Mouse (Mus musculus) G1E (cell line): ENCODE data around the gene Fbxl19.

Experiments
- CTCF ChIP-seq: IDR thresholded peaks from 2 replicates; pipeline ENCODE4 v1.5.1; 2012; ENCODE audit warnings: low read depth, low read length, inconsistent platforms, mixed read lengths
- GATA1 ChIP-seq: IDR thresholded peaks from 2 replicates; pipeline ENCODE4 v1.6.1; 2012; ENCODE audit warnings: borderline replicate concordance, low read length, inconsistent platforms, mixed read lengths
- GATA2 ChIP-seq: IDR thresholded peaks from 2 replicates; pipeline ENCODE4 v1.6.1; 2012; ENCODE audit warnings: low read depth, low read length, inconsistent platforms, borderline replicate concordance
- POLR2AphosphoS5 ChIP-seq: IDR thresholded peaks from 2 replicates; pipeline ENCODE4 v1.6.1; 2012; ENCODE audit warnings: low read depth, low read length, inconsistent platforms; ENCODE audit not compliant: insufficient replicate concordance
- TAL1 ChIP-seq: conservative IDR thresholded peaks from 2 replicates; pipeline ENCODE4 v1.6.1; 2012; ENCODE audit warnings: low read depth, low read length, inconsistent platforms, mixed read lengths

DNA sequence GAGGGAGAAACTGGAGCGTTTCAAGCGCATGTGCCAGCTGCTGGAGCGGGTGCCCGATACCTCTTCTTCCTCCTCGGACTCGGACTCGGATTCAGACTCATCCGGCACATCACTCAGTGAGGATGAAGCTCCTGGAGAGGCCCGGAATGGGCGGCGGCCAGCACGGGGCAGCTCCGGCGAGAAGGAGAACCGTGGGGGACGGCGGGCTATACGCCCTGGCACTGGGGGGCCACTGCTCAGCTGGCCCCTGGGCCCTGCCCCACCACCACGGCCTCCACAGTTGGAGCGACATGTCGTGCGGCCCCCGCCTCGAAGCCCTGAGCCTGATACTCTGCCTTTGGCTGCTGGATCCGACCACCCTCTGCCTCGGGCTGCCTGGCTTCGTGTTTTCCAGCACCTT is 7.7 kb downstream of the Fbxl19 start:
- TF ChIP-seq CTCF (no peak), TAL1 (no peak), GATA1 (no peak), POLR2AphosphoS5 (no peak), GATA2 (no peak)
